Mouse (Mus musculus) stomach, postnatal 0 days (tissue): ENCODE measurements around the gene Cnksr3.

ENCODE experiments used
- CTCF ChIP-seq: IDR thresholded peaks from 2 replicates; pipeline ENCODE4 v1.5.1; 2016; ENCODE audit warnings: antibody characterized with exemption, low read depth, mild to moderate bottlenecking, moderate library complexity
- EP300 ChIP-seq: optimal IDR thresholded peaks from 2 replicates; pipeline ENCODE3; 2016; ENCODE audit warnings: antibody characterized with exemption

DNA sequence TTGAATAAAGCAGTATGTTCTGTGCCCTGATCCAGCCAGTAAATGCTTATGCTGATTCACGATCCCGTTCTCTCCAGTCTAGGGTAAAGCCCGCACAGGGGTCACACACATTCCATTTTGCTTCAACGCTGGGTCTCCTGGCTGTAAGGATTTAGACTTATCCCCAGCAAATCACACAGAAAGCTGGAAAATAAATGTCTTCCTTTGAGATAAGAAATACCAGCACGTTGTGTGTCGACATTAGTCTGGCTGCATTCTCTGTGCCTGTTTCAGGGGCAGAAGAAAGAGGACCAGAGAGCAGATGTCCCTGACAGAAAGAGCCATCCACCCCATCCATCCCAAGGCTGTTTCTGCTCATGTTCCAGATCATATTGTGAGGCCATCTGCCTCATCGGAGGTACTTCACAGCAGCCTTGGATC, 134.6 kb downstream of the Cnksr3 start:
- TF ChIP-seq CTCF (no peak), EP300 (no peak)
